Mouse (Mus musculus): ENCODE data around the gene Fthl17d. TPM values are rescaled to one million over a fixed set of nuclear protein-coding genes. Genes with fewer than 3 reads are reported as not detected.
"Not testable (repeated sequence)": the region's sequence is repeated elsewhere in the genome, so short reads cannot be mapped to it uniquely, and the experiment has no call there.

The Fthl17d gene
- total RNA-seq (2012; rRNA removed): 0.21 TPM in 1 of 2 replicates, not detected in the other
- total RNA-seq (2014; rRNA removed): not detected in 2 replicates
- polyA plus RNA-seq (2012; ENCODE audit: insufficient read length, low read depth): not detected in 2 replicates

GRCm38 (mm10) chrX:8986655-8987054, at the start of gene Fthl17d:
Fthl17d (minus strand) TSS chrX:8986755.
- H3K79me2 ChIP-seq (replicated peaks; ENCODE audit: control insufficient read depth, extremely low read depth, insufficient read depth, poor library complexity, severe bottlenecking); H3K4me2 ChIP-seq (ENCODE audit: insufficient read depth, low read depth, poor library complexity, severe bottlenecking); H3K27me3 ChIP-seq (replicated peaks); H3K4me3 ChIP-seq (replicated peaks in 1 of 3; ENCODE audit: low read depth in 2 of 3, low read length in 2 of 3, poor library complexity in 1 of 3); DNase-seq (ENCODE audit: extremely low read depth); H3K4me1 ChIP-seq (ENCODE audit: control insufficient read depth in 1 of 2, insufficient read depth in 2 of 2); H3K9me3 ChIP-seq (replicated peaks; ENCODE audit: low read length); in situ Hi-C loops (cut with MboI; ENCODE audit: low pct_ligation_motif_present, low pct_unique_long_range_greater_than_20kb, low sequenced_read_pairs); H3K27ac ChIP-seq (ENCODE audit: insufficient read depth, low read depth); dilution Hi-C loops (cut with MboI; ENCODE audit: extremely low pct_ligation_motif_present, extremely low pct_unique_long_range_greater_than_20kb, low sequenced_read_pairs); H3K36me3 ChIP-seq (replicated peaks in 1 of 2; ENCODE audit: control insufficient read depth in 1 of 2, insufficient read depth in 1 of 2, low read length in 1 of 2); H3K9ac ChIP-seq (ENCODE audit: insufficient read depth, low read depth): not testable (repeated sequence)

GRCm38 (mm10) chrX:9033193-9033592, 46.6 kb upstream of the Fthl17d start, which contains the start of gene Fthl17e:
Fthl17e (plus strand) TSS chrX:9033493.
- H3K4me2 ChIP-seq (ENCODE audit: insufficient read depth, low read depth, poor library complexity, severe bottlenecking); H3K79me2 ChIP-seq (replicated peaks; ENCODE audit: control insufficient read depth, extremely low read depth, insufficient read depth, poor library complexity, severe bottlenecking); H3K9me3 ChIP-seq (replicated peaks; ENCODE audit: low read length); H3K4me3 ChIP-seq (replicated peaks in 1 of 3; ENCODE audit: low read depth in 2 of 3, low read length in 2 of 3, poor library complexity in 1 of 3); in situ Hi-C loops (cut with MboI; ENCODE audit: low pct_ligation_motif_present, low pct_unique_long_range_greater_than_20kb, low sequenced_read_pairs); H3K4me1 ChIP-seq (ENCODE audit: control insufficient read depth in 1 of 2, insufficient read depth in 2 of 2); H3K36me3 ChIP-seq (replicated peaks in 1 of 2; ENCODE audit: control insufficient read depth in 1 of 2, insufficient read depth in 1 of 2, low read length in 1 of 2); H3K27ac ChIP-seq (ENCODE audit: insufficient read depth, low read depth); H3K27me3 ChIP-seq (replicated peaks); H3K9ac ChIP-seq (ENCODE audit: insufficient read depth, low read depth); dilution Hi-C loops (cut with MboI; ENCODE audit: extremely low pct_ligation_motif_present, extremely low pct_unique_long_range_greater_than_20kb, low sequenced_read_pairs); DNase-seq (ENCODE audit: extremely low read depth): not testable (repeated sequence)

GRCm38 (mm10) chrX:9019481-9019880, 32.9 kb upstream of the Fthl17d start:
- TF ChIP-seq EP300 (IDR thresholded peaks at IDR 0.05; ENCODE audit: low read length) (no peak), TCF12 (IDR thresholded peaks at IDR 0.05; ENCODE audit: low read depth, low read length) (no peak)
- Histone ChIP-seq H3K4me2 (ENCODE audit: insufficient read depth, low read depth, poor library complexity, severe bottlenecking) (no peak overlapping the region), H3K27me3 (replicated peaks) (no peaks in the 10 kb centered on the region), H3K4me3 (replicated peaks in 1 of 3; ENCODE audit: low read depth in 2 of 3, low read length in 2 of 3, poor library complexity in 1 of 3) (no peak overlapping the region), H3K4me1 (ENCODE audit: control insufficient read depth in 1 of 2, insufficient read depth in 2 of 2) (no peaks in the 10 kb centered on the region), H3K36me3 (replicated peaks in 1 of 2; ENCODE audit: control insufficient read depth in 1 of 2, insufficient read depth in 1 of 2, low read length in 1 of 2) (no peaks in the 10 kb centered on the region), H3K27ac (ENCODE audit: insufficient read depth, low read depth) (no peak overlapping the region), H3K9ac (ENCODE audit: insufficient read depth, low read depth) (no peak overlapping the region), H3K9me3 (replicated peaks; ENCODE audit: low read length) (no peaks in the 10 kb centered on the region), H3K79me2 (replicated peaks; ENCODE audit: control insufficient read depth, extremely low read depth, insufficient read depth, poor library complexity, severe bottlenecking) (no peaks in the 10 kb centered on the region)
- in situ Hi-C loops (cut with MboI; ENCODE audit: low pct_ligation_motif_present, low pct_unique_long_range_greater_than_20kb, low sequenced_read_pairs): no loop called here
- dilution Hi-C loops (cut with MboI; ENCODE audit: extremely low pct_ligation_motif_present, extremely low pct_unique_long_range_greater_than_20kb, low sequenced_read_pairs): no loop called here
- no peak for DNase-seq (ENCODE audit: extremely low read depth)

GRCm38 (mm10) chrX:9016079-9016478, 29.5 kb upstream of the Fthl17d start:
- Histone ChIP-seq H3K9ac (ENCODE audit: insufficient read depth, low read depth) (no peak overlapping the region), H3K79me2 (replicated peaks; ENCODE audit: control insufficient read depth, extremely low read depth, insufficient read depth, poor library complexity, severe bottlenecking) (no peaks in the 10 kb centered on the region), H3K9me3 (replicated peaks; ENCODE audit: low read length) (no peaks in the 10 kb centered on the region), H3K4me1 (ENCODE audit: control insufficient read depth in 1 of 2, insufficient read depth in 2 of 2) (no peaks in the 10 kb centered on the region), H3K36me3 (replicated peaks in 1 of 2; ENCODE audit: control insufficient read depth in 1 of 2, insufficient read depth in 1 of 2, low read length in 1 of 2) (no peaks in the 10 kb centered on the region), H3K4me2 (ENCODE audit: insufficient read depth, low read depth, poor library complexity, severe bottlenecking) (no peak overlapping the region), H3K27ac (ENCODE audit: insufficient read depth, low read depth) (no peak overlapping the region), H3K4me3 (replicated peaks in 1 of 3; ENCODE audit: low read depth in 2 of 3, low read length in 2 of 3, poor library complexity in 1 of 3) (no peak overlapping the region), H3K27me3 (replicated peaks) (no peaks in the 10 kb centered on the region)
- dilution Hi-C loops (cut with MboI; ENCODE audit: extremely low pct_ligation_motif_present, extremely low pct_unique_long_range_greater_than_20kb, low sequenced_read_pairs) (no loop called here), in situ Hi-C loops (cut with MboI; ENCODE audit: low pct_ligation_motif_present, low pct_unique_long_range_greater_than_20kb, low sequenced_read_pairs) (no loop called here)
- TF ChIP-seq MAX (IDR thresholded peaks at IDR 0.05; ENCODE audit: low read length) (no peak), ZKSCAN1 (IDR thresholded peaks at IDR 0.05; ENCODE audit: borderline replicate concordance, low read depth, low read length) (no peak), ETS1 (conservative IDR thresholded peaks at IDR 0.05; ENCODE audit: low read depth, low read length) (no peak), RCOR1 (conservative IDR thresholded peaks at IDR 0.05; ENCODE audit: low read depth, low read length) (no peak), E2F4 (IDR thresholded peaks at IDR 0.05; ENCODE audit: insufficient replicate concordance, low read depth, low read length) (no peak), SMC3 (IDR thresholded peaks at IDR 0.05; ENCODE audit: low read depth, low read length) (no peak), ELF1 (IDR thresholded peaks at IDR 0.05; ENCODE audit: low read depth, low read length) (no peak), NRF1 (IDR thresholded peaks at IDR 0.05; ENCODE audit: low read depth, low read length) (no peak), MEF2A (IDR thresholded peaks at IDR 0.05; ENCODE audit: borderline replicate concordance, low read depth, low read length) (no peak), TBP (conservative IDR thresholded peaks at IDR 0.05; ENCODE audit: low read depth, low read length) (no peak), GABPA (IDR thresholded peaks at IDR 0.05; ENCODE audit: insufficient replicate concordance, low read depth, low read length) (no peak), POLR2AphosphoS2 (IDR thresholded peaks at IDR 0.05; ENCODE audit: low read depth, low read length) (no peak), PAX5 (IDR thresholded peaks at IDR 0.05; ENCODE audit: low read length) (no peak), ZNF384 (IDR thresholded peaks at IDR 0.05; ENCODE audit: low read depth, low read length) (no peak), HCFC1 (IDR thresholded peaks at IDR 0.05; ENCODE audit: low read depth, low read length) (no peak)
- no peak for DNase-seq (ENCODE audit: extremely low read depth)

All from CH12.LX (cell line).